Mouse (Mus musculus) intestine, embryonic 16.5 days (tissue): Measurements from ENCODE around the gene Sec22a. TPM values are rescaled to one million over a fixed set of nuclear protein-coding genes. Genes with fewer than 3 reads are reported as not detected.

Source experiments
- ATAC-seq: fragments of 200-750 bp; cut with Nextera tagmentation; 2 replicates; pipeline ENCODE4 v1.8.0; 2017; ENCODE audit warnings: moderate TSS enrichment, moderate library complexity
- H3K27ac ChIP-seq: fragments of 300-500 bp; sonication (generic); 2 replicates; pipeline ENCODE4 v1.5.1; 2014; ENCODE audit warnings: mild to moderate bottlenecking, low read length
- H3K27me3 ChIP-seq: fragments of 300-500 bp; sonication (generic); replicated peaks from 2 replicates; pipeline ENCODE4 v1.6.1; 2014; ENCODE audit warnings: low read length, control low read depth, mixed read lengths; ENCODE audit not compliant: control insufficient read depth, insufficient read depth
- H3K36me3 ChIP-seq: fragments of 300-500 bp; sonication (generic); 2 replicates; pipeline ENCODE4 v1.6.1; 2014; ENCODE audit warnings: low read length, control low read depth; ENCODE audit not compliant: control insufficient read depth, insufficient read depth
- H3K4me1 ChIP-seq: fragments of 300-500 bp; sonication (generic); 2 replicates; pipeline ENCODE4 v1.6.1; 2014; ENCODE audit warnings: low read length, control low read depth, mixed read lengths; ENCODE audit not compliant: control insufficient read depth, insufficient read depth
- H3K4me2 ChIP-seq: fragments of 300-500 bp; sonication (generic); 2 replicates; pipeline ENCODE4 v1.6.1; 2014; ENCODE audit warnings: low read depth, low read length, control low read depth
- H3K4me3 ChIP-seq: fragments of 300-500 bp; sonication (generic); 2 replicates; pipeline ENCODE4 v1.5.1; 2014; ENCODE audit warnings: mild to moderate bottlenecking, low read length
- H3K9ac ChIP-seq: fragments of 300-500 bp; sonication (generic); 2 replicates; pipeline ENCODE4 v1.6.1; 2014; ENCODE audit warnings: low read depth, low read length
- H3K9me3 ChIP-seq: fragments of 300-500 bp; sonication (generic); 2 replicates; pipeline ENCODE4 v1.6.1; 2016; ENCODE audit warnings: low read length, control low read depth; ENCODE audit not compliant: control insufficient read depth
- WGBS: fragments of 180-500 bp; shearing (Covaris S2); extraction: QIAGEN DNeasy Blood & Tissue Kit; methylation state at CpG from one replicate; pipeline ENCODE4 v1.1.7; 2014; 5-methylcytosine and 5-hydroxymethylcytosine counted together
- polyA plus RNA-seq: library from polyadenylated mRNA; unstranded; fragments of >200 nt; fragmentation: Nextera tagmentation; extraction: Ambion mirVana; gene quantifications from 2 replicates; pipeline ENCODE4 v1.2.1, GENCODE M21; 2015

Gene Sec22a
- polyA plus RNA-seq, 1 experiment from 2014 or later: 51.0 TPM

GRCm38 (mm10) chr16:35306631-35307030 is 57.1 kb downstream of the Sec22a start:
- no peak overlapping the region for H3K9ac ChIP-seq
- H3K4me3 ChIP-seq: no peak overlapping the region
- H3K27me3 ChIP-seq: no peaks in the 10 kb centered on the region
- no peaks in the 10 kb centered on the region for H3K4me1 ChIP-seq
- H3K27ac ChIP-seq: no peak overlapping the region
- 0 out of 2 replicates have a peak, but pooled peaks cover 6% of the 10 kb centered on the region for H3K36me3 ChIP-seq
- ATAC-seq: no peak
- no peak overlapping the region for H3K4me2 ChIP-seq
- H3K9me3 ChIP-seq: no peaks in the 10 kb centered on the region
- 89% methylated on average over 2 of the region's 2 CpGs for WGBS

- Histone ChIP-seq H3K4me3 (no peak overlapping the region), H3K36me3 (0 out of 2 replicates have a peak, but pooled peaks cover 6% of the 10 kb centered on the region), H3K27me3 (no peaks in the 10 kb centered on the region), H3K4me1 (no peaks in the 10 kb centered on the region), H3K27ac (no peak overlapping the region), H3K4me2 (no peak overlapping the region), H3K9ac (no peak overlapping the region), H3K9me3 (no peaks in the 10 kb centered on the region)
- 79% methylated on average over 7 of the region's 7 CpGs for WGBS
- no peak for ATAC-seq
Measured at GRCm38 (mm10) chr16:35305226-35305625, 58.5 kb downstream of the Sec22a start.

- H3K9ac ChIP-seq: no peak overlapping the region
- H3K4me3 ChIP-seq: no peak overlapping the region
- H3K27ac ChIP-seq: no peak overlapping the region
- ATAC-seq: no peak
- H3K4me1 ChIP-seq: no peaks in the 10 kb centered on the region
- H3K9me3 ChIP-seq: no peaks in the 10 kb centered on the region
- H3K4me2 ChIP-seq: no peak overlapping the region
- no peaks in the 10 kb centered on the region for H3K27me3 ChIP-seq
- 0 out of 2 replicates have a peak, but pooled peaks cover 6% of the 10 kb centered on the region for H3K36me3 ChIP-seq
- 92% methylated on average over 5 of the region's 5 CpGs for WGBS
Measured at GRCm38 (mm10) chr16:35304416-35304815, 59.3 kb downstream of the Sec22a start.

- H3K9me3 ChIP-seq: no peaks in the 10 kb centered on the region
- ATAC-seq: no peak
- H3K4me2 ChIP-seq: no peak overlapping the region
- 92% methylated on average over 6 of the region's 6 CpGs for WGBS
- no peak overlapping the region for H3K9ac ChIP-seq
- H3K36me3 ChIP-seq: 0 out of 2 replicates have a peak, but pooled peaks cover 6% of the 10 kb centered on the region
- no peak overlapping the region for H3K4me3 ChIP-seq
- no peak overlapping the region for H3K27ac ChIP-seq
- no peaks in the 10 kb centered on the region for H3K27me3 ChIP-seq
- no peaks in the 10 kb centered on the region for H3K4me1 ChIP-seq
Measured at GRCm38 (mm10) chr16:35303721-35304120, 60.0 kb downstream of the Sec22a start.

GRCm38 (mm10) chr16:35302441-35303280 is 61.1 kb downstream of the Sec22a start:
- Histone ChIP-seq H3K9ac (no peak overlapping the region), H3K4me3 (no peak overlapping the region), H3K4me1 (no peaks in the 10 kb centered on the region), H3K4me2 (no peak overlapping the region), H3K36me3 (0 out of 2 replicates have a peak, but pooled peaks cover 6% of the 10 kb centered on the region), H3K27me3 (no peaks in the 10 kb centered on the region), H3K27ac (no peak overlapping the region), H3K9me3 (no peaks in the 10 kb centered on the region)
- WGBS: 48% methylated on average over 7 of the region's 7 CpGs
- ATAC-seq: no peak

- no peak for ATAC-seq
- Histone ChIP-seq H3K4me3 (no peak overlapping the region), H3K27me3 (no peaks in the 10 kb centered on the region), H3K36me3 (0 out of 2 replicates have a peak, but pooled peaks cover 6% of the 10 kb centered on the region), H3K9ac (no peak overlapping the region), H3K27ac (no peak overlapping the region), H3K4me1 (no peaks in the 10 kb centered on the region), H3K9me3 (no peaks in the 10 kb centered on the region), H3K4me2 (no peak overlapping the region)
- 87% methylated on average over 6 of the region's 6 CpGs for WGBS
Measured at GRCm38 (mm10) chr16:35300156-35300555, 63.6 kb downstream of the Sec22a start.

- no peak overlapping the region for H3K4me3 ChIP-seq
- no peak for ATAC-seq
- H3K4me1 ChIP-seq: no peaks in the 10 kb centered on the region
- no peak overlapping the region for H3K27ac ChIP-seq
- no peaks in the 10 kb centered on the region for H3K9me3 ChIP-seq
- no peak overlapping the region for H3K4me2 ChIP-seq
- 73% methylated on average over 5 of the region's 5 CpGs for WGBS
- H3K27me3 ChIP-seq: no peaks in the 10 kb centered on the region
- no peak overlapping the region for H3K9ac ChIP-seq
- 0 out of 2 replicates have a peak, but pooled peaks cover 2% of the 10 kb centered on the region for H3K36me3 ChIP-seq
Measured at GRCm38 (mm10) chr16:35297786-35298185, 65.9 kb downstream of the Sec22a start.

GRCm38 (mm10) chr16:35287244-35287643 is 76.5 kb downstream of the Sec22a start:
- WGBS: 85% methylated on average over 5 of the region's 5 CpGs
- no peak for ATAC-seq

GRCm38 (mm10) chr16:35285821-35286220 is 77.9 kb downstream of the Sec22a start:
- WGBS: 76% methylated on average over 9 of the region's 9 CpGs
- no peak for ATAC-seq
- H3K9me3 ChIP-seq: no peaks in the 10 kb centered on the region
- no peaks in the 10 kb centered on the region for H3K36me3 ChIP-seq
- H3K4me2 ChIP-seq: no peak overlapping the region
- H3K9ac ChIP-seq: no peak overlapping the region
- H3K27ac ChIP-seq: no peak overlapping the region
- no peaks in the 10 kb centered on the region for H3K4me1 ChIP-seq
- H3K4me3 ChIP-seq: no peak overlapping the region
- no peaks in the 10 kb centered on the region for H3K27me3 ChIP-seq

More at GRCm38 (mm10) chr16:35287244-35287643, 76.5 kb downstream of the Sec22a start:
- Histone ChIP-seq H3K9ac (no peak overlapping the region), H3K36me3 (no peaks in the 10 kb centered on the region), H3K27me3 (no peaks in the 10 kb centered on the region), H3K4me2 (no peak overlapping the region), H3K9me3 (no peaks in the 10 kb centered on the region), H3K27ac (no peak overlapping the region), H3K4me1 (no peaks in the 10 kb centered on the region), H3K4me3 (no peak overlapping the region)
